Mouse (Mus musculus): ENCODE measurements around the gene Banp. TPM values are rescaled to one million over a fixed set of nuclear protein-coding genes. Genes with fewer than 3 reads are reported as not detected.

Banp gene
- total RNA-seq, 2 experiments from 2014 or later = 32.7 to 61.0 TPM

DNA sequence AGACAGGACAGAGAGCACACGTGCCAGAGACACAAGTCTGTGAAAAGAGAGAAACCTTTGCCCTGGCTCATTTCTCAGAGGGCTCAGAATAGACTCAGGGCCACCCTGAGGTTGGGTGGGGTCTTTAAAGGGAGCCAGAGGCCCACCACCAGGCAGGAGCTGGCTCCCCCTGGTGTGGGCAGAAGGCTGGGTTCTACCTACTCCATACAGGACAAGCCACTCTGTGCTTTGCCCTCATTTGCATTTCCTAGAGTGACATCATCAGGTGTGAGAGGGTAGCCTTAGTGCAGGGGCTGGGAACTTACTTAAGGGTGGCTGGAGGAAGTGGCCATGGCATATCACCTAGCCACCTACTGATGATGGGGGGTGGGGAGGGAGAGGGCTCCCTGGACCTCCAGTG lies 106.6 kb downstream of the Banp start:
- H3K27ac ChIP-seq = no peak overlapping the region
- DNase-seq (ENCODE audit: low spot score in 2 of 2) = no peak
- no peak for TF ChIP-seq CTCF (conservative IDR thresholded peaks at IDR 0.05)
- no peak overlapping the region for H3K4me3 ChIP-seq

DNA sequence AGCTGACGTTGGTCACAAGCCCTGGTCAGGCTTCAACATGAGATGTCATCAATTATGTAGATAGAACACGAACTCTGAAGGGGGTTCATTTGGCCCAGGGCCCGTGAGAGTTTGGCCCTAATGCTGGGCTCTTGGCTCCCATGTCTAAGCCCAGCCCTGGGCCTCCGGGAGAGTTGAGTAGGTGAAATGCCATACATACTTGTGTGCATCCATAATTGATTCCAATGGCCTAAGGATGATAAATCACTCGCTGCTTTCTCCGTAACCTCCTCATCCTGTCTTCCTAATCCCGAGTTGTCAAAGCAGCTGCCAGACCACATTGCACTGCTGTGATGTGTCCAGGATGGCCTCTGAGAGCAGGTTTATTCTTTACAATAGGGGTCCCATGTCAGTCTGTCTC lies 107.3 kb downstream of the Banp start:
- no peak for TF ChIP-seq CTCF (conservative IDR thresholded peaks at IDR 0.05)
- Histone ChIP-seq H3K4me3 (no peak overlapping the region), H3K27ac (no peak overlapping the region)
- no peak for DNase-seq (ENCODE audit: low spot score in 2 of 2)

DNA sequence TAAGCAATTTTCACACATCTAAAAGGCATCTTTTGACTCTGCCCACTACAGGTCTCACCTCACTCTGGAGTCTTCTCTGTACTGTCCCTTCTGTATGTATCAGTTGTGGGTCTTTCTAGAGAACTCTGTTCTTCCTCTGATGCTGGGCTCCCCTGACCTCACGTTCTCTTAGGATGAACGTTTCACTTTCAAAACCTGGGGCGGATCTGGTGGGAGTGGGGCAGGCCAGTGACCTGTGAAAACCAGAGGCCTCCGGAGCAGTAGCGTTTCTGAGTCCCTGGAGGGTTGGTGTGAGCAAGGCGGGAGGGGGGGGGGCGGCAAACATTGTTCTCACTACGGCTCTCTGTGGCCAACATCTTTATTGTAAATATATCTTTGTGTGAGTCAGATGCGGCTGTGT lies 109.0 kb downstream of the Banp start:
- Histone ChIP-seq H3K4me3 (no peak overlapping the region), H3K27ac (peak overlapping the region; percentile 67; the same call in 1 of the 2 replicates)
- no peak for TF ChIP-seq CTCF (conservative IDR thresholded peaks at IDR 0.05)
- no peak for DNase-seq (ENCODE audit: low spot score in 2 of 2)

DNA sequence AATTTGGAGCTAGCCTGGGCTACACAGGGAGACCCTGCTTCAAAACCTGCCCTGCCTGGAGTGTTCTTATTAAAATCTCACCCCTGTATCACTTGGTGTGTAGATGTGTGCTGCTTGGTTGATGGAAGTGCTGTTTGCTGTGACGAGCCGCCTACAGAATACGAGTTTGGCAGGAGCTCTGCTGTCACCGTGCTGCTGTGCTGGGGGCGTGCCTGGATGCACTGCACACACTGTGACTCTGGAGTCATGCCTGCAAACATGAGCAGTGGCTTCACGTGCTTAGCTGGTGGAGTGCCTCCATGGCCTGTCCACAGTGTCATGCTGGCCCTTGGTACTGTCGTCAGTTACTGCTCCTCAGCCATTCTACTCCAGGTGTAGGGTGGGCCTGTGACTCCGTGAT lies 109.4 kb downstream of the Banp start:
- DNase-seq (ENCODE audit: low spot score in 2 of 2) = peak; percentile 57 to 61
- peak overlapping the region; percentile 67; the same call in 1 of the 2 replicates for H3K27ac ChIP-seq
- no peak overlapping the region for H3K4me3 ChIP-seq
- no peak for TF ChIP-seq CTCF (conservative IDR thresholded peaks at IDR 0.05)

DNA sequence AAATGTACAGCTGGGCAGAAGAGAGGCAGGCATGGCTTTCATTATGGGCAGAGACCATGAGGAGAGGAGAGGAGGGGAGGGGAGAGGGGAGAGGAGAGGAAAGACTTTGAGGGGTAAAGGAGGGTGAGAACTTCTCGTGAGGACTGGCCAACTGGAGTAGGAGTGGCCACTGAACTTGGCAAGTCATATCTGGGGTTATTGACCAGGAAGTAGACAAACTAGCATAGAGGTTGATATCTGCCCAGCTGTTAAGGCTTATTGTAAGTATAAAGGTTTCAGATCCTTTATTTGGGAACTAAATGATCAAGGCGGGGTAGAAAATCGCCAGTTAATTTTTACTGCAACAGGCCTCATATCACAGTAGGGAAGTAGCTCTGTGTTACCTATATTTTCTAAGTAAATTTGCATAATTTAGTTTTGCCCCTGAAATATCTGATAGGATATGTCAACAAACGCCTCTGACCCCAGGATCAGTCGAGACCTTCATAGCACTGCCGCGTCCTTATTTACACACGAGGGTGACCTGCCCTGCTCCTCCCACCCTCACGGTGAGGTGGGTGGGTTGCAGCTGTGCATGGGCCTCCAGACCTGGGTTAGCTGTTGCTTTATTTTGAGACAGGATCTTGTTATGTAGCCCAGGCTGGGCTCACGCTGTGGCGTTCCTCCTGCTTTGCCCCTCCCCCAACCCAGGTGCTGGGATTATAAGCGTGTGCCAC lies 113.1 kb downstream of the Banp start:
- no peak for TF ChIP-seq CTCF (conservative IDR thresholded peaks at IDR 0.05)
- no peak for DNase-seq (ENCODE audit: low spot score in 2 of 2)
- H3K27ac ChIP-seq = no peak overlapping the region
- H3K4me3 ChIP-seq = no peak overlapping the region

DNA sequence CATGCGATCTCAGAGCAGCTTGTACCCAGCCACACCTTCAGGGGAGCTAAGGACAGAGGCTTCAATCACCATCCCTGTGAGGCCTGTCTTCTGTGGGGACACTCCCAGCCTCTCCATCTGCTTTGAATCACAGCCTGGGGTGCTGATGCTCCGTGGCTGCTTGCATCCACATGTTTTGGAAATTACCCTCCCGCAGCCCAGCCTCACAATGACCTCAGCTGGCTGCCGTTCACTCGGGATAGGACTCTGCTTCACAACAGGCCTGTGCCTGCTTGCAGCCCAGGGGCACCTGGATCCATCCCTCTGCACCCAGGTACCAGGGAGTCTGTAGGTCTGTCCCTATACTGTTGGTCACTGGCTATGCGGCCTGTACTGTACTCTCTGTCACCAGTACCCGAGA lies 114.8 kb downstream of the Banp start:
- DNase-seq (ENCODE audit: low spot score in 2 of 2) = no peak
- TF ChIP-seq CTCF (conservative IDR thresholded peaks at IDR 0.05) = no peak
- no peak overlapping the region for H3K27ac ChIP-seq
- no peak overlapping the region for H3K4me3 ChIP-seq

DNA sequence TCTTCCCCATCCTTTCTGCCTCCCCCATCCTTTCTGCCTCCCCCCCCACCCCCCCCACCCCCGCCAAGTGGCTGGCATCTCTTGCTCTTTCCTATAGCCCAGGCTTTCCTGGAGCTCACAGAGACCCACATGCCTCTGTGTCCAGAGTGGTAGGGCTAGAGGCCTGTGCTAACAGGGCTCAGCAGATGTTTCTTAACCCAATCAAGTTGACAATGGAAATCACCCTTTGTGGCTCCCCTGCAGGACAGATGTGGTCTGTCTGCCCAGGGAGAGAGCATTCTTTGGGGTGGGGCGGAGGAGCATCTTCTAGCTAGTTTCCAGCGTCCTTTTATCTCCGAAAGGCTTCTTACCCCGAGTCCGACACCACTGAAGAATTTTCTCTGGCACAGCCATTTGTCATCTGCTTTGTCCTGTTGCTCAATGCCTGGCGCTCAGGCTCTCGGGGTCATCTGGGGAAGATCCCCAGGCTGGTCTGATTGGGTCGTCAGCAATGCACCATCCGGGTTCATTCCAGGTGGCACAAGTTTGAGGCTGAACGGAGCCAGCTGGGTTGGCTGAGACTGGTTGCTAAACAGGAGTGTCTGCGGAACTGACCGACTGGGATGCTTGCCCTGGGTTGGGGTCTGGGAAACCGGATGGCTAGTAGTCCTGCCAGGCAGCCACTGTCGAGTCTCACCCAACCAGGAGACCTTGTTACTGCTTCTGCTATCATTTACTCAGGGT lies 118.4 kb downstream of the Banp start:
- DNase-seq (ENCODE audit: low spot score in 2 of 2) = no peak
- Histone ChIP-seq H3K4me3 (no peak overlapping the region), H3K27ac (no peak overlapping the region)
- TF ChIP-seq CTCF (conservative IDR thresholded peaks at IDR 0.05) = no peak

DNA sequence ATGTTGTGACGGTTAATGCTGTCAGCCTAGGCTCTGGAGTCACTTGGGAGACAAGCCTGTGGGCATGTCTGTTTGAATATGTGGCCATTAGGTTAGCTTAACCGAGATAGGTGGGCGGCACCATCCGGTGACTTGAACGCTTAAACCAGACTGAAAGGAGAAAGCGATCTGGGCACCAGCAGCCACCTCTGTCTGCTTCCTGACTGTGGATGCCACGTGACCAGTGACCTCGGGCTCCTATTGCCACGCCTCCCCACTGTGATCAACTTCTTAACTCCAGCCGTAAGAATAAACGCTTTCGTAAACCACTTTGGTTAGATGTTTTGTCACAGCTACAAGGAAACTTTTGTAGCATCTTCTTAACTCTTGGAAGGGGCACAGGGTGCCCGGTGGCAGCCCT lies 119.1 kb downstream of the Banp start:
- Histone ChIP-seq H3K27ac (0 out of 2 replicates have a peak overlapping the region, but pooled peaks have one; percentile 43), H3K4me3 (no peak overlapping the region)
- DNase-seq (ENCODE audit: low spot score in 2 of 2) = no peak
- no peak for TF ChIP-seq CTCF (conservative IDR thresholded peaks at IDR 0.05)

DNA sequence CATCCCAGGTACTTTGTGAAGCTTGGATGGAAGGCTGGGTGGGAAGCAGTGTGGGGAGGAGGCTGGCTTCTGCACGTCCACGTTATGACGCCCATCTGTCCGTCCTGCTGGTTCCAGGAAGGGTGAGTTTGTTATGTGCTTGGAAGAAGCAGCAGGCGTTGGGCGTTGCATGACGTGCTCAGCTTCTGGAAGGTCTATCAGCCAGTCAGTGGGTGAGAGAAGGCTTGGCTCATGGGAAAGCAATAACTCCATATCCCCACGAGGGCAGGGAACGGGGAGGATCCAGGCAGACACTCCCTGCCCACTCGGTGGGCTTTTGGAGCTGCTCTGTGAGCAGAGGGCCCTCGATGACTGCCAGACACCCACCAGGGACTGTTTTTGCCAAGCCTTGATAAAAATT lies 119.7 kb downstream of the Banp start:
- H3K4me3 ChIP-seq = no peak overlapping the region
- H3K27ac ChIP-seq = peak overlapping the region; percentile 43; the same call in 1 of the 2 replicates
- peak; percentile 53 to 72 for DNase-seq (ENCODE audit: low spot score in 2 of 2)
- peak; percentile 13; the same call in 1 of the 2 replicates for TF ChIP-seq CTCF (conservative IDR thresholded peaks at IDR 0.05)

DNA sequence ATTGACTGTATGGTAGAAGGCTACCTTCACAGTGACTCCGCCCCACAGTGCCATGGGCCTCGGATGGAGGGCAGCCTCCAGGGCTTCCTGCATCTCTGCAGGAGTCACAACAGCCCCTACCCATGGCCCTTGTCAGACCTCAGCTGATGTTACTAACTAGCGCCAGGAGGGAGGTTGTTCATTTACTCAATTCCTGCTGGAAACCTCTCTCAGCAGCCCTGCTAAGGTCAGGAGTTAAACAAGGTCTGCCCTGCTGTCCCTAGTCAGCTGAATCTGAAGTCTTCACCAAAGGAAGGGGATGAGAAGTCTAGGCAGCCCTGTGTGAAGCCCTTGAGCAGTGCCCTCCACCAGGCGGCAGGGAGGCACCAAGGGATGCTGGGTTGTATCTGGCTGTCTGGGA lies 121.6 kb downstream of the Banp start:
- DNase-seq (ENCODE audit: low spot score in 2 of 2) = no peak
- Histone ChIP-seq H3K4me3 (no peak overlapping the region), H3K27ac (no peak overlapping the region)
- no peak for TF ChIP-seq CTCF (conservative IDR thresholded peaks at IDR 0.05)

DNA sequence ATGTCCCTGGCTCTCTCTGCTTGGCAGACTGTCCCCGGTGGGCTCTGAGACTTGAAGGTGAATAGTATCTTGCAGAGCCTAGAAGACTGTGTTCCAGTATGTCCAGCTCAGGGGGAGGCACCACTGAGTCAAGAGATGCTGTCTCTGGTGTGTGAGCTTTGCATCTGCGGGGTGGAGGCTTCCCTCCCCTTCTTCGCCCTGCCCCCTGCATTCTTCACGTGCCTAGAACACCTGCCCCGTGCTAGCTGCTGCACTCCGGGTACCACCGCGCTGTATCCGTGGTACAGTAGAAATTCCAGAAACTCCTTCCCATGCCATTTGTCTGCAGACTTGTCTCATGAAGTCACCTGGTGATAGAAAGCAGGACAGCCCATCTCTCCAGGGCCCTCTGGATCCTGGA lies 124.4 kb downstream of the Banp start:
- H3K4me3 ChIP-seq = no peak overlapping the region
- TF ChIP-seq CTCF (conservative IDR thresholded peaks at IDR 0.05) = no peak
- DNase-seq (ENCODE audit: low spot score in 2 of 2) = no peak
- no peak overlapping the region for H3K27ac ChIP-seq

DNA sequence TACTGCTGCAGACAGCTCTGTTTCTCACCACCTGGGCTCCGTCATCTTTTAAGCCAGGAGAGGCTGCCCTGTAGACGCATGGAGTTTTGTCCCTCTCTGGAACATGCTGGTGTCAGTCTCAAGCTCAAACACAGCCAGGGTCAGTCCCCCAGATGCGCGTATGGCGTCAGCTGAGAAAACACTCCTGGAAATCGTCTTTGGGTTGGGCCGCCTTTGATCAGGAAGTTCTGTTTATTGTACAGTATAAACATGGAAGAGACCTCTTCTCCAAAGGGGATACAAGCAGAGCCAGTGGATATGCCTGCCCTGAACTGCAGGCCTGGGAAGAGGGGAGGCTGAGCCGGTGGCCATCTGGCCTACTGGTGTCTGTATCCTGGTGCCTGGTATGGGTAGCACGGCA lies 124.9 kb downstream of the Banp start:
- no peak for TF ChIP-seq CTCF (conservative IDR thresholded peaks at IDR 0.05)
- Histone ChIP-seq H3K27ac (no peak overlapping the region), H3K4me3 (no peak overlapping the region)
- no peak for DNase-seq (ENCODE audit: low spot score in 2 of 2)

DNA sequence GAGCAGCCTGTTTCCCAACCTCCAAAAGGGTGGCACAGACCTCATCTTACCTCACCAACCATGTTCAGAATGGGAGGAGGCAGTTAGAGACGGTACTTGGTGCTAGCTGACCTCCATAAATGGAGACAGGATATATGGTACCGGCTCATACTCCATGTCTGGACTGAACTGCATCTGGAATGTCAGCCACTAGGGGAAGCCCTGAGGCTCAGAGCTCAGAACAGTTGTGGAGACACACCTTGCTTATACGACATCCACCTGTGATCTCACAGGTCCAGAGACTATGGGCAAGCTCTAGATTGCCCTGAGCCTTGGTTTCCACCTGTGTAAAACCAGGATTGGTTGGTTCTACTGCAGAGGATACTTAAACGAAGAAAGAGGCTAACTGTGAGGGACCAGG lies 125.4 kb downstream of the Banp start:
- Histone ChIP-seq H3K4me3 (no peak overlapping the region), H3K27ac (no peak overlapping the region)
- peak; percentile 25 for TF ChIP-seq CTCF (conservative IDR thresholded peaks at IDR 0.05)
- no peak for DNase-seq (ENCODE audit: low spot score in 2 of 2)
